Mouse (Mus musculus) neural tube, embryonic 12.5 days (tissue): Measurements from ENCODE around the gene Ezr. TPM values are rescaled to one million over a fixed set of nuclear protein-coding genes. Genes with fewer than 3 reads are reported as not detected.
"Not testable (repeated sequence)": the region's sequence is repeated elsewhere in the genome, so short reads cannot be mapped to it uniquely, and the experiment has no call there.

Source experiments
- ATAC-seq: fragments of 200-750 bp; cut with Nextera tagmentation; 2 replicates; pipeline ENCODE4 v1.8.0; 2017; ENCODE audit warnings: low read depth, mild to moderate bottlenecking, moderate TSS enrichment, moderate library complexity; ENCODE audit not compliant: low FRiP score
- H3K27ac ChIP-seq: fragments of 300-500 bp; sonication (generic); 2 replicates; pipeline ENCODE4 v1.5.1; 2016
- H3K27me3 ChIP-seq: fragments of 300-500 bp; sonication (generic); replicated peaks from 2 replicates; pipeline ENCODE4 v1.6.1; 2016; ENCODE audit warnings: mild to moderate bottlenecking
- H3K36me3 ChIP-seq: fragments of 300-500 bp; sonication (generic); 2 replicates; pipeline ENCODE4 v1.6.1; 2016; ENCODE audit warnings: mild to moderate bottlenecking
- H3K4me1 ChIP-seq: fragments of 300-500 bp; sonication (generic); 2 replicates; pipeline ENCODE4 v1.6.1; 2016
- H3K4me2 ChIP-seq: fragments of 300-500 bp; sonication (generic); replicated peaks from 2 replicates; pipeline ENCODE4 v1.6.1; 2016; ENCODE audit warnings: mild to moderate bottlenecking
- H3K4me3 ChIP-seq: fragments of 300-500 bp; sonication (generic); 2 replicates; pipeline ENCODE4 v1.5.1; 2016
- H3K9ac ChIP-seq: fragments of 300-500 bp; sonication (generic); 2 replicates; pipeline ENCODE4 v1.6.1; 2016; ENCODE audit warnings: mild to moderate bottlenecking
- H3K9me3 ChIP-seq: fragments of 300-500 bp; sonication (generic); 2 replicates; pipeline ENCODE4 v1.6.1; 2016; ENCODE audit warnings: mild to moderate bottlenecking
- WGBS: fragments of 180-500 bp; shearing (Covaris S2); methylation state at CpG from one replicate; pipeline ENCODE4 v1.1.7; 2016; 5-methylcytosine and 5-hydroxymethylcytosine counted together
- polyA plus RNA-seq: library from polyadenylated mRNA; unstranded; fragments of >200 nt; fragmentation: Nextera tagmentation; extraction: Ambion mirVana; gene quantifications from 2 replicates; pipeline ENCODE4 v1.2.1, GENCODE M21; 2016

The Ezr gene
- polyA plus RNA-seq, 1 experiment from 2014 or later = 87.8 TPM

GRCm38 (mm10) chr17:6713944-6714343 lies 68.6 kb downstream of the Ezr start:
- not testable (repeated sequence) for H3K4me2 ChIP-seq, H3K27me3 ChIP-seq, ATAC-seq, H3K9ac ChIP-seq, H3K4me1 ChIP-seq, H3K27ac ChIP-seq, H3K4me3 ChIP-seq, H3K9me3 ChIP-seq, H3K36me3 ChIP-seq
- 78% methylated on average over 8 of the region's 8 CpGs for WGBS

GRCm38 (mm10) chr17:6713483-6713882 lies 69.1 kb downstream of the Ezr start:
- WGBS = 89% methylated on average over 2 of the region's 2 CpGs
- H3K4me3 ChIP-seq, H3K9me3 ChIP-seq, H3K27me3 ChIP-seq, H3K36me3 ChIP-seq, H3K4me1 ChIP-seq, H3K4me2 ChIP-seq, H3K9ac ChIP-seq, H3K27ac ChIP-seq, ATAC-seq: not testable (repeated sequence)

- not testable (repeated sequence) for H3K36me3 ChIP-seq, H3K4me1 ChIP-seq, H3K4me2 ChIP-seq, H3K9me3 ChIP-seq, H3K27me3 ChIP-seq, H3K27ac ChIP-seq, ATAC-seq, H3K9ac ChIP-seq, H3K4me3 ChIP-seq
- 82% methylated on average over 2 of the region's 2 CpGs for WGBS
These were observed 74.4 kb downstream of the Ezr start for GRCm38 (mm10) chr17:6708194-6708593.

- not testable (repeated sequence) for H3K9me3 ChIP-seq, ATAC-seq, H3K36me3 ChIP-seq
These were observed 75.2 kb downstream of the Ezr start for GRCm38 (mm10) chr17:6707422-6707821.

GRCm38 (mm10) chr17:6706448-6706847 lies 76.1 kb downstream of the Ezr start:
- WGBS = 87% methylated on average over 5 of the region's 5 CpGs
- H3K4me2 ChIP-seq, H3K27me3 ChIP-seq, H3K9ac ChIP-seq, H3K9me3 ChIP-seq, H3K36me3 ChIP-seq, H3K27ac ChIP-seq, H3K4me1 ChIP-seq, ATAC-seq, H3K4me3 ChIP-seq: not testable (repeated sequence)

More at GRCm38 (mm10) chr17:6707422-6707821, 75.2 kb downstream of the Ezr start:
- not testable (repeated sequence) for H3K4me3 ChIP-seq, H3K9ac ChIP-seq, H3K27me3 ChIP-seq, H3K27ac ChIP-seq, H3K4me2 ChIP-seq, H3K4me1 ChIP-seq
- 93% methylated on average over 5 of the region's 5 CpGs for WGBS

- 28% methylated on average over 9 of the region's 9 CpGs for WGBS
These were observed 79.0 kb downstream of the Ezr start for GRCm38 (mm10) chr17:6703381-6704270.

GRCm38 (mm10) chr17:6702625-6703221 lies 79.9 kb downstream of the Ezr start:
- not testable (repeated sequence) for H3K9me3 ChIP-seq, H3K4me1 ChIP-seq, H3K27me3 ChIP-seq, H3K36me3 ChIP-seq, H3K4me3 ChIP-seq, H3K9ac ChIP-seq, H3K27ac ChIP-seq, H3K4me2 ChIP-seq
- 42% methylated on average over 2 of the region's 8 CpGs for WGBS
- ATAC-seq = peak; percentile 59; the same call in 1 of the 2 replicates

More at GRCm38 (mm10) chr17:6703381-6704270, 79.0 kb downstream of the Ezr start:
- not testable (repeated sequence) for H3K27ac ChIP-seq, H3K36me3 ChIP-seq, H3K9ac ChIP-seq, H3K27me3 ChIP-seq, H3K9me3 ChIP-seq, H3K4me1 ChIP-seq, H3K4me2 ChIP-seq, H3K4me3 ChIP-seq
- ATAC-seq = peak; percentile 90

GRCm38 (mm10) chr17:6700077-6700476 lies 82.5 kb downstream of the Ezr start:
- not testable (repeated sequence) for H3K9me3 ChIP-seq, H3K36me3 ChIP-seq, H3K27me3 ChIP-seq, H3K9ac ChIP-seq, H3K4me3 ChIP-seq, ATAC-seq, H3K27ac ChIP-seq, H3K4me2 ChIP-seq, H3K4me1 ChIP-seq
- 72% methylated on average over 5 of the region's 7 CpGs for WGBS

- not testable (repeated sequence) for H3K9me3 ChIP-seq, ATAC-seq, H3K4me3 ChIP-seq, H3K36me3 ChIP-seq, H3K27ac ChIP-seq, H3K4me1 ChIP-seq, H3K4me2 ChIP-seq, H3K9ac ChIP-seq, H3K27me3 ChIP-seq
- WGBS = 93% methylated on average over 9 of the region's 9 CpGs
These were observed 83.1 kb downstream of the Ezr start for GRCm38 (mm10) chr17:6699502-6699901.

GRCm38 (mm10) chr17:6697224-6697775 lies 85.3 kb downstream of the Ezr start:
- H3K4me2 ChIP-seq, H3K4me1 ChIP-seq, H3K9ac ChIP-seq, H3K36me3 ChIP-seq, H3K27ac ChIP-seq, H3K4me3 ChIP-seq, H3K27me3 ChIP-seq, H3K9me3 ChIP-seq: not testable (repeated sequence)
- peak; percentile 51; the same call in 1 of the 2 replicates for ATAC-seq
- WGBS = 28% methylated on average over 4 of the region's 4 CpGs

GRCm38 (mm10) chr17:6696521-6696920 lies 86.1 kb downstream of the Ezr start:
- H3K4me1 ChIP-seq, H3K4me2 ChIP-seq, ATAC-seq, H3K27me3 ChIP-seq, H3K9ac ChIP-seq, H3K36me3 ChIP-seq, H3K9me3 ChIP-seq, H3K27ac ChIP-seq, H3K4me3 ChIP-seq: not testable (repeated sequence)
- 60% methylated on average over 8 of the region's 8 CpGs for WGBS

- H3K4me2 ChIP-seq, H3K9ac ChIP-seq, ATAC-seq, H3K4me1 ChIP-seq, H3K27ac ChIP-seq, H3K27me3 ChIP-seq, H3K36me3 ChIP-seq, H3K4me3 ChIP-seq, H3K9me3 ChIP-seq: not testable (repeated sequence)
- 80% methylated on average over 9 of the region's 9 CpGs for WGBS
These were observed 86.9 kb downstream of the Ezr start for GRCm38 (mm10) chr17:6695712-6696111.
